In the genomic region with DNA sequence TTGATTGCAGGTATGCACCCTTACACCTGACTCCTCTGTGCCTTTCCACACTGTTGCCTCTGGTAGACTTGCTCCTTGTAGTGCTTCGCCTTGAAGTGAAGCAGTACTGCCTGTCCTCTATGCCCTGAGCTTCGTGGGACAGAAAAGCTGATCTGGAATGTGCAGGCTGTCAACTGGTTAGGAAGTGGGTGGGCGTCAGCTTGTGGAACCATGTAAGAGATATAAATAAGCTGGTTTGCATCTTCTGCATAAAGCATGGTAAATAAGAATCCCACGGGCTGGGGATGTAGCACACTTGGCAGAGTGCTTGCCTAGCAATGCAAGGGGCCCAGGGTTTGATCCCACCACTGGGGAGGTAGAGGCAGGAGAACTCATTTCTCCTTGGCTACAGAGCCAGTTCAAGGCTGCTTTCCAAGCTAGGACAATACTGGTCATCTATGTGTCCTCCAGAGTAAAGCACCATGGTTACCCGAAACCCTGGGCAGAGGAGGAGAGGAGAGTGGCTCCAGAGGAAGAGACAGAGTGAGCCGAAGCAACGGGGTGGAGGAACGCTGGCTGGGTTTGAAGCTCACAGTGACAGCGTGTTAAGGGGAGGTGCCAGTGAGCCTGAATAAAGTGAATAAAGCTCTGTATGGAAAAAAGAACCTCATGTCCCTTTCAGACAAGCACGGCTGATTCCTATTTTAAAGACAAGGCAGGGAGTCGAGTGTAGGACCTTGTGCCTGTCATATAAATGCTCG, we compare ENCODE assay signal across 19 mouse cellular contexts. TPM values are rescaled to one million over a fixed set of nuclear protein-coding genes. Genes with fewer than 3 reads are reported as not detected.
A peak's percentile ranks its signal among the peaks of the same experiment; 100 is the strongest.
DNase-seq lines count a peak whose midpoint lies in the region; ATAC-seq lines count a peak whose summit lies in the region.
"Had no signal": no experiment of that assay in that cellular context is flagged by ENCODE, and none has a peak within 500 bp of the region (broad histone marks: within the 10 kb centered on the region; RNA-seq: fewer than 3 reads in every experiment).

No protein-coding gene starts in this region.

- H3K9me3 ChIP-seq in neural tube, embryonic 15.5 days (replicated peaks): no peaks in the 10 kb centered on the region

- 61% methylated on average over 12 of the region's 12 CpGs for WGBS in neural tube, embryonic 15.5 days

- no peak for DNase-seq in frontal cortex, postnatal 25 days (ENCODE audit: low spot score in 2 of 2)
- peak; percentile 76 for DNase-seq in layer of hippocampus, adult 9-11 months
- DNase-seq in layer of hippocampus, postnatal 10 days (ENCODE audit: low spot score in 2 of 2): no peak
- DNase-seq in brain, adult 2 months (ENCODE audit: low read depth, low spot score): peak; percentile 83
- DNase-seq in left cerebral cortex, postnatal 36 days (ENCODE audit: low spot score in 2 of 2): peak; percentile 40 to 58
- DNase-seq in embryo, embryonic 11 days: no peak
- DNase-seq: adrenal gland, postnatal 25 days; cerebellum, adult 9-10 months; gastrocnemius, adult 2 months; kidney, adult 11 months; kidney, postnatal 4 days; thymus, adult 2 months; thymus, postnatal 4 days had no signal

- peaks cover 82% of the 10 kb centered on the region for H3K36me3 ChIP-seq in neural tube, embryonic 15.5 days

- H3K27ac ChIP-seq in neural tube, embryonic 15.5 days (replicated peaks): no peak overlapping the region
- H3K27ac ChIP-seq: gastrocnemius, adult 2 months had no signal

- no peak overlapping the region for H3K4me2 ChIP-seq in neural tube, embryonic 15.5 days
- H3K4me2 ChIP-seq: midbrain, embryonic 11.5 days had no signal

- H3K27me3 ChIP-seq in neural tube, embryonic 15.5 days (replicated peaks): no peaks in the 10 kb centered on the region

- intact Hi-C loops in left cerebral cortex, postnatal 36 days (cut with DNase I): loop anchor here (5.0 kb wide), 1 partner anchor 85 kb away; no protein-coding TSS in a partner anchor

- ATAC-seq in frontal cortex, adult (ENCODE audit: low TSS enrichment): peak; percentile 75
- ATAC-seq in neural tube, embryonic 15.5 days (ENCODE audit: low FRiP score): no peak
- ATAC-seq: CD4-positive, CD25-positive, alpha-beta regulatory T cell, adult 4 months had no signal

- no peaks in the 10 kb centered on the region for H3K4me1 ChIP-seq in neural tube, embryonic 15.5 days

- H3K9ac ChIP-seq in neural tube, embryonic 15.5 days (replicated peaks): no peak overlapping the region

- H3K4me3 ChIP-seq in neural tube, embryonic 15.5 days (replicated peaks): no peak overlapping the region
- H3K4me3 ChIP-seq: gastrocnemius, adult 2 months had no signal

RNA-seq across cellular contexts. Expression of a gene that starts 21.5 kb away (rescaled TPM):
- total RNA-seq in layer of hippocampus, postnatal 10 days (2021): not detected
- total RNA-seq in left cerebral cortex, postnatal 36 days (2021): not detected
- 0.59 TPM in 1 of 2 replicates, not detected in the other for polyA plus RNA-seq in neural tube, embryonic 15.5 days (2015; fragmentation: Nextera tagmentation; extraction: Ambion mirVana)
- total RNA-seq: adrenal gland, postnatal 25 days; gastrocnemius, adult 2 months; layer of hippocampus, postnatal 25 days; liver, adult 2 months had no signal
- polyA plus RNA-seq: CD4-positive, CD25-positive, alpha-beta regulatory T cell, adult 4 months had no signal

RNA-seq across cellular contexts. Expression of a gene that starts 34.8 kb away (rescaled TPM):
- total RNA-seq in layer of hippocampus, postnatal 10 days (2021): 10 to 100 TPM; 44.2 to 44.6 TPM
- 10 to 100 TPM; 42.9 to 55.6 TPM for total RNA-seq in left cerebral cortex, postnatal 36 days (2021)
- 6.2 and 10.8 TPM in 2 replicates for polyA plus RNA-seq in neural tube, embryonic 15.5 days (2015; fragmentation: Nextera tagmentation; extraction: Ambion mirVana)

RNA-seq across cellular contexts. Expression of a gene that starts 34.8 kb away (rescaled TPM):
- 100 to 1,000 TPM; 112 to 127 TPM for total RNA-seq in layer of hippocampus, postnatal 10 days (2021)
- 100 to 1,000 TPM; 159 to 171 TPM for total RNA-seq in left cerebral cortex, postnatal 36 days (2021)
- polyA plus RNA-seq in neural tube, embryonic 15.5 days (2015; fragmentation: Nextera tagmentation; extraction: Ambion mirVana): 99.6 and 105 TPM in 2 replicates

Comparison
In these comparisons a context has a peak if more than half of its experiments do, and no peak if none do; other contexts are left out.
1. DNase-seq: peak in layer of hippocampus, adult 9-11 months (single experiment), brain, adult 2 months (single experiment) and left cerebral cortex, postnatal 36 days (2 of 2); none in frontal cortex, postnatal 25 days (0 of 2), layer of hippocampus, postnatal 10 days (0 of 2) and embryo, embryonic 11 days (single experiment).